Mouse (Mus musculus): ENCODE results near the gene 4933412E24Rik. TPM values are rescaled to one million over a fixed set of nuclear protein-coding genes. Genes with fewer than 3 reads are reported as not detected.

The 4933412E24Rik gene
- polyA plus RNA-seq (2014; fragmentation: Illumina TruSeq; extraction: RNeasy Lipid Tissue Mini Kit (QIAGEN cat#74804)) = not detected

GRCm38 (mm10) chr15:60016513-60016912 lies at the start of gene 4933412E24Rik:
Gene 4933412E24Rik, minus strand, starts transcription at chr15:60016613.

All from ovary, adult 10 weeks (tissue).